In the genomic region with DNA sequence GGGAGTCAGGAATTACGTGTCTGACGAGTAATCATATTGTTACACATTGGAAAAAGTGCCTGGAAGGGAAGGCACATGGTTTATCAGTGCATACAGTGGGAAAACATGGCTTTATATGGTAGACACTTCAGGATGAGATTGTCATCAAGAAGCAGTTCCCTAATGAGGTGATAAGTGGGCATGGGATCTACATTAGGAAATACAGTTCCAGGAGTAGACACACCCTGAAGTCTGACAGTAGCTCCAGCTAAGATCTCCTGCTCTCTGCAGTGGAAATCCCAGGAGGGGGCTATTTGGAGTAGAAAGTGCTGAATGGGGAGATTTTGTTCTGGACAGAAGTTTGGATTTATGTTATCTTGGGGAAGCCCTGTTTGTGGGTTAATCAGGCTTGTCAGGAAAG, we compare ENCODE assay signal across 27 mouse cellular contexts. TPM values are rescaled to one million over a fixed set of nuclear protein-coding genes. Genes with fewer than 3 reads are reported as not detected.
DNase-seq lines count a peak whose midpoint lies in the region; ATAC-seq and TF ChIP-seq lines count a peak whose summit lies in the region.
"Had no signal": no experiment of that assay in that cellular context is flagged by ENCODE, and none has a peak within 500 bp of the region (broad histone marks: within the 10 kb centered on the region; RNA-seq: fewer than 3 reads in every experiment).

No protein-coding gene starts in this region.

- no peak for TF ChIP-seq POLR2A in lung, adult 2 months (IDR thresholded peaks at IDR 0.05; ENCODE audit: borderline replicate concordance, extremely low read depth, low read depth, low read length)

- no peak for TF ChIP-seq EP300 in lung, postnatal 0 days (IDR thresholded peaks at IDR 0.05)
- TF ChIP-seq EP300 in stomach, postnatal 0 days (optimal IDR thresholded peaks at IDR 0.05), result no peak

- no peaks in the 10 kb centered on the region for H3K36me3 ChIP-seq in lung, embryonic 15.5 days
- no peaks in the 10 kb centered on the region for H3K36me3 ChIP-seq in lung, postnatal 0 days (ENCODE audit: insufficient read depth, low read length)
- no peaks in the 10 kb centered on the region for H3K36me3 ChIP-seq in stomach, postnatal 0 days (ENCODE audit: control insufficient read depth, insufficient read depth, low read length)
- H3K36me3 ChIP-seq: embryonic facial prominence, embryonic 10.5 days; embryonic facial prominence, embryonic 12.5 days; forebrain, embryonic 15.5 days; G1E had no signal

- no peak overlapping the region for H3K9ac ChIP-seq in lung, embryonic 15.5 days
- H3K9ac ChIP-seq in lung, postnatal 0 days (replicated peaks; ENCODE audit: low read depth), result no peak overlapping the region
- H3K9ac ChIP-seq in stomach, postnatal 0 days (ENCODE audit: low read length), result no peak overlapping the region
- H3K9ac ChIP-seq: embryonic facial prominence, embryonic 12.5 days; forebrain, embryonic 13.5 days; forebrain, embryonic 15.5 days; forebrain, postnatal 0 days had no signal

- no peak overlapping the region for H3K27ac ChIP-seq in lung, embryonic 15.5 days
- no peak overlapping the region for H3K27ac ChIP-seq in lung, postnatal 0 days (ENCODE audit: low read length)
- H3K27ac ChIP-seq in stomach, postnatal 0 days (replicated peaks), result no peak overlapping the region
- H3K27ac ChIP-seq: embryonic facial prominence, embryonic 10.5 days; embryonic facial prominence, embryonic 12.5 days; forebrain, embryonic 13.5 days; forebrain, embryonic 15.5 days had no signal

- H3K27me3 ChIP-seq in lung, embryonic 15.5 days, result no peaks in the 10 kb centered on the region
- H3K27me3 ChIP-seq in lung, postnatal 0 days (replicated peaks; ENCODE audit: insufficient read depth, low read length), result no peaks in the 10 kb centered on the region
- no peaks in the 10 kb centered on the region for H3K27me3 ChIP-seq in stomach, postnatal 0 days (ENCODE audit: control insufficient read depth, insufficient read depth, low read length)
- H3K27me3 ChIP-seq: CH12.LX; embryonic facial prominence, embryonic 12.5 days; forebrain, embryonic 13.5 days; forebrain, embryonic 15.5 days; Patski had no signal

- H3K4me1 ChIP-seq in lung, embryonic 15.5 days, result no peaks in the 10 kb centered on the region
- H3K4me1 ChIP-seq in lung, adult 2 months (ENCODE audit: control insufficient read depth, insufficient read depth, low read length), result no peaks in the 10 kb centered on the region
- no peaks in the 10 kb centered on the region for H3K4me1 ChIP-seq in lung, postnatal 0 days (ENCODE audit: insufficient read depth, low read depth, low read length)
- H3K4me1 ChIP-seq in stomach, postnatal 0 days (replicated peaks; ENCODE audit: control insufficient read depth, insufficient read depth), result no peaks in the 10 kb centered on the region
- H3K4me1 ChIP-seq: embryonic facial prominence, embryonic 10.5 days; embryonic facial prominence, embryonic 12.5 days; forebrain, embryonic 13.5 days; forebrain, embryonic 15.5 days had no signal

- WGBS in lung, embryonic 15.5 days, result 54% methylated on average over 2 of the region's 2 CpGs
- WGBS in lung, adult 2 months, result 45% methylated on average over 2 of the region's 2 CpGs
- WGBS in lung, postnatal 0 days, result 65% methylated on average over 2 of the region's 2 CpGs
- 62% methylated on average over 2 of the region's 2 CpGs for WGBS in stomach, postnatal 0 days

- ATAC-seq in lung, embryonic 15.5 days (ENCODE audit: borderline replicate concordance, extremely low read depth, low FRiP score, low TSS enrichment), result peak; percentile 23; the same call in 1 of the 2 replicates
- ATAC-seq in lung, postnatal 0 days, result peak; percentile 54
- no peak for ATAC-seq in stomach, postnatal 0 days (ENCODE audit: low FRiP score, low TSS enrichment)
- ATAC-seq: activated CD4-positive, CD25-positive, alpha-beta regulatory T cell, adult 4 months; CD4-positive, CD25-positive, alpha-beta regulatory T cell, adult 4 months; forebrain, embryonic 13.5 days; forebrain, embryonic 15.5 days; forebrain, postnatal 0 days; Patski had no signal

- no peak for DNase-seq in lung, adult 2 months
- DNase-seq in lung, postnatal 0 days (ENCODE audit: low spot score), result peak; percentile 42
- DNase-seq in lung, postnatal 25 days (ENCODE audit: low spot score), result no peak
- no peak for DNase-seq in stomach, postnatal 0 days (ENCODE audit: low spot score)
- DNase-seq: adrenal gland, adult 8-10 months; adrenal gland, postnatal 14 days; adrenal gland, postnatal 36 days; B cell, adult 2 months; cerebellum, adult 11-12 months; cerebellum, adult 2 months; cerebellum, adult 9-10 months; cerebellum, postnatal 10 days; cerebellum, postnatal 25 days; forebrain, postnatal 0 days had no signal

- no peak for TF ChIP-seq CTCF in lung, adult 2 months (IDR thresholded peaks at IDR 0.05; ENCODE audit: insufficient read depth, low read length)
- no peak for TF ChIP-seq CTCF in lung, postnatal 0 days (IDR thresholded peaks at IDR 0.05)
- TF ChIP-seq CTCF in stomach, postnatal 0 days (IDR thresholded peaks at IDR 0.05; ENCODE audit: low read depth), result no peak

- H3K4me3 ChIP-seq in lung, embryonic 15.5 days, result no peak overlapping the region
- no peak overlapping the region for H3K4me3 ChIP-seq in lung, adult 2 months (replicated peaks; ENCODE audit: extremely low read depth, low read depth, low read length)
- no peak overlapping the region for H3K4me3 ChIP-seq in lung, postnatal 0 days (ENCODE audit: low read depth, low read length)
- no peak overlapping the region for H3K4me3 ChIP-seq in stomach, postnatal 0 days (ENCODE audit: low read depth, low read length)
- H3K4me3 ChIP-seq: embryonic facial prominence, embryonic 10.5 days; embryonic facial prominence, embryonic 12.5 days; forebrain, embryonic 13.5 days; forebrain, embryonic 15.5 days had no signal

- no peaks in the 10 kb centered on the region for H3K9me3 ChIP-seq in lung, embryonic 15.5 days
- H3K9me3 ChIP-seq in lung, postnatal 0 days (ENCODE audit: low read length), result no peaks in the 10 kb centered on the region
- H3K9me3 ChIP-seq in stomach, postnatal 0 days (ENCODE audit: control insufficient read depth, low read length), result no peaks in the 10 kb centered on the region
- H3K9me3 ChIP-seq: embryonic facial prominence, embryonic 10.5 days; embryonic facial prominence, embryonic 12.5 days; forebrain, embryonic 13.5 days; forebrain, embryonic 15.5 days; G1E had no signal

- no peak overlapping the region for H3K4me2 ChIP-seq in lung, embryonic 15.5 days
- H3K4me2 ChIP-seq in lung, postnatal 0 days (replicated peaks; ENCODE audit: low read depth, low read length), result no peak overlapping the region
- H3K4me2 ChIP-seq in stomach, postnatal 0 days (replicated peaks; ENCODE audit: low read depth), result no peak overlapping the region
- H3K4me2 ChIP-seq: embryonic facial prominence, embryonic 12.5 days; forebrain, embryonic 13.5 days; forebrain, embryonic 15.5 days had no signal

RNA-seq across cellular contexts. Expression of gene Tas2r126, which starts 7.1 kb away (rescaled TPM):
- not detected in 2 replicates for polyA plus RNA-seq in lung, embryonic 15.5 days (2015; fragmentation: Nextera tagmentation; extraction: Ambion mirVana)
- 0.22 TPM in 1 of 2 replicates, not detected in the other for polyA plus RNA-seq in lung, adult 2 months (2012; rRNA removed)
- polyA plus RNA-seq in lung, postnatal 0 days (2015; fragmentation: Nextera tagmentation; extraction: Ambion mirVana), result not detected in 2 replicates
- not detected in 2 replicates for polyA plus RNA-seq in stomach, postnatal 0 days (2015; fragmentation: Nextera tagmentation; extraction: Ambion mirVana)
- polyA plus RNA-seq: activated CD4-positive, CD25-positive, alpha-beta regulatory T cell, adult 4 months; CD4-positive, CD25-positive, alpha-beta regulatory T cell, adult 4 months; embryonic facial prominence, embryonic 10.5 days; embryonic facial prominence, embryonic 12.5 days; embryonic facial prominence, embryonic 14.5 days; forebrain, embryonic 11.5 days; forebrain, embryonic 13.5 days; forebrain, embryonic 15.5 days; forebrain, postnatal 0 days; G1E; Patski had no signal

RNA-seq across cellular contexts. Expression of gene Olfr458, which starts 23.6 kb away (rescaled TPM):
- not detected in 2 replicates for polyA plus RNA-seq in lung, embryonic 15.5 days (2015; fragmentation: Nextera tagmentation; extraction: Ambion mirVana)
- not detected in 2 replicates for polyA plus RNA-seq in lung, adult 2 months (2012; rRNA removed)
- 0.08 TPM in 1 of 2 replicates, not detected in the other for polyA plus RNA-seq in lung, postnatal 0 days (2015; fragmentation: Nextera tagmentation; extraction: Ambion mirVana)
- not detected in 2 replicates for polyA plus RNA-seq in stomach, postnatal 0 days (2015; fragmentation: Nextera tagmentation; extraction: Ambion mirVana)
- polyA plus RNA-seq: activated CD4-positive, CD25-positive, alpha-beta regulatory T cell, adult 4 months; CD4-positive, CD25-positive, alpha-beta regulatory T cell, adult 4 months; cerebellum, adult 2 months; cortical plate, adult 2 months; embryonic facial prominence, embryonic 10.5 days; embryonic facial prominence, embryonic 12.5 days; embryonic facial prominence, embryonic 14.5 days; forebrain, embryonic 11.5 days; forebrain, embryonic 13.5 days; forebrain, embryonic 15.5 days; forebrain, postnatal 0 days; G1E; Patski had no signal

RNA-seq across cellular contexts. Expression of gene Olfr457, which starts 34.7 kb away (rescaled TPM):
- not detected in 2 replicates for polyA plus RNA-seq in lung, embryonic 15.5 days (2015; fragmentation: Nextera tagmentation; extraction: Ambion mirVana)
- not detected in 2 replicates for polyA plus RNA-seq in lung, adult 2 months (2012; rRNA removed)
- 0.06 TPM in 2 replicates for polyA plus RNA-seq in lung, postnatal 0 days (2015; fragmentation: Nextera tagmentation; extraction: Ambion mirVana)
- polyA plus RNA-seq in stomach, postnatal 0 days (2015; fragmentation: Nextera tagmentation; extraction: Ambion mirVana), result 0.02 TPM in 1 of 2 replicates, not detected in the other
- polyA plus RNA-seq: activated CD4-positive, CD25-positive, alpha-beta regulatory T cell, adult 4 months; cerebellum, adult 2 months; cortical plate, adult 2 months; embryonic facial prominence, embryonic 10.5 days; embryonic facial prominence, embryonic 12.5 days; embryonic facial prominence, embryonic 14.5 days; forebrain, embryonic 11.5 days; forebrain, embryonic 13.5 days; forebrain, embryonic 15.5 days; forebrain, postnatal 0 days; G1E; Patski had no signal

RNA-seq across cellular contexts. Expression of gene Tas2r135, which starts 36.2 kb away (rescaled TPM):
- not detected in 2 replicates for polyA plus RNA-seq in lung, embryonic 15.5 days (2015; fragmentation: Nextera tagmentation; extraction: Ambion mirVana)
- 0.50 TPM in 1 of 2 replicates, not detected in the other for polyA plus RNA-seq in lung, adult 2 months (2012; rRNA removed)
- polyA plus RNA-seq in lung, postnatal 0 days (2015; fragmentation: Nextera tagmentation; extraction: Ambion mirVana), result 0.18 TPM in 1 of 2 replicates, not detected in the other
- polyA plus RNA-seq in stomach, postnatal 0 days (2015; fragmentation: Nextera tagmentation; extraction: Ambion mirVana), result not detected in 2 replicates
- polyA plus RNA-seq: CD4-positive, CD25-positive, alpha-beta regulatory T cell, adult 4 months; embryonic facial prominence, embryonic 10.5 days; embryonic facial prominence, embryonic 12.5 days; embryonic facial prominence, embryonic 14.5 days; forebrain, embryonic 11.5 days; forebrain, embryonic 13.5 days; forebrain, embryonic 15.5 days; forebrain, postnatal 0 days; G1E; Patski had no signal

RNA-seq across cellular contexts. Expression of gene Tas2r143, which starts 41.4 kb away (rescaled TPM):
- not detected in 2 replicates for polyA plus RNA-seq in lung, embryonic 15.5 days (2015; fragmentation: Nextera tagmentation; extraction: Ambion mirVana)
- 0.63 and 0.92 TPM in 2 replicates for polyA plus RNA-seq in lung, adult 2 months (2012; rRNA removed)
- 0.15 TPM in 1 of 2 replicates, not detected in the other for polyA plus RNA-seq in lung, postnatal 0 days (2015; fragmentation: Nextera tagmentation; extraction: Ambion mirVana)
- polyA plus RNA-seq in stomach, postnatal 0 days (2015; fragmentation: Nextera tagmentation; extraction: Ambion mirVana), result not detected in 2 replicates
- polyA plus RNA-seq: activated CD4-positive, CD25-positive, alpha-beta regulatory T cell, adult 4 months; CD4-positive, CD25-positive, alpha-beta regulatory T cell, adult 4 months; embryonic facial prominence, embryonic 10.5 days; embryonic facial prominence, embryonic 12.5 days; embryonic facial prominence, embryonic 14.5 days; forebrain, embryonic 11.5 days; forebrain, embryonic 13.5 days; forebrain, embryonic 15.5 days; forebrain, postnatal 0 days; G1E; Patski had no signal
